ENCODE assay signal across 20 mouse cellular contexts in genomic region chr10:93500864-93501263, GRCm38 (mm10). TPM values are rescaled to one million over a fixed set of nuclear protein-coding genes. Genes with fewer than 3 reads are reported as not detected.
DNase-seq lines count a peak whose midpoint lies in the region; ATAC-seq lines count a peak whose summit lies in the region.
"Had no signal": no experiment of that assay in that cellular context is flagged by ENCODE, and none has a peak within 500 bp of the region (broad histone marks: within the 10 kb centered on the region; RNA-seq: fewer than 3 reads in every experiment).

No protein-coding gene starts in this region.

- peaks cover 7% of the 10 kb centered on the region for H3K4me1 ChIP-seq in kidney, embryonic 15.5 days
- no peaks in the 10 kb centered on the region for H3K4me1 ChIP-seq in embryonic facial prominence, embryonic 14.5 days (ENCODE audit: control insufficient read depth, insufficient read depth, low read length)
- H3K4me1 ChIP-seq in limb, embryonic 13.5 days: peaks cover 9% of the 10 kb centered on the region
- H3K4me1 ChIP-seq: heart, embryonic 12.5 days; liver, embryonic 15.5 days; midbrain, embryonic 12.5 days; neural tube, embryonic 13.5 days had no signal

- no peak overlapping the region for H3K9ac ChIP-seq in kidney, embryonic 15.5 days
- no peak overlapping the region for H3K9ac ChIP-seq in embryonic facial prominence, embryonic 14.5 days (ENCODE audit: low read depth, low read length)
- no peak overlapping the region for H3K9ac ChIP-seq in limb, embryonic 13.5 days
- H3K9ac ChIP-seq: heart, embryonic 12.5 days; liver, embryonic 15.5 days; midbrain, embryonic 12.5 days; neural tube, embryonic 13.5 days had no signal

- ATAC-seq in kidney, embryonic 15.5 days (replicated peaks; ENCODE audit: low FRiP score): no peak
- no peak for ATAC-seq in embryonic facial prominence, embryonic 14.5 days (ENCODE audit: low read depth)
- no peak for ATAC-seq in limb, embryonic 13.5 days (ENCODE audit: low FRiP score, low read depth)
- ATAC-seq: forebrain, embryonic 16.5 days had no signal

- H3K4me3 ChIP-seq in kidney, embryonic 15.5 days (replicated peaks): no peak overlapping the region
- no peak overlapping the region for H3K4me3 ChIP-seq in embryonic facial prominence, embryonic 14.5 days (ENCODE audit: low read depth, low read length)
- H3K4me3 ChIP-seq in limb, embryonic 13.5 days: no peak overlapping the region
- H3K4me3 ChIP-seq: heart, embryonic 12.5 days; liver, embryonic 15.5 days; midbrain, embryonic 12.5 days; neural tube, embryonic 13.5 days had no signal

- H3K27ac ChIP-seq in kidney, embryonic 15.5 days: no peak overlapping the region
- no peak overlapping the region for H3K27ac ChIP-seq in embryonic facial prominence, embryonic 14.5 days (replicated peaks; ENCODE audit: low read depth, low read length)
- H3K27ac ChIP-seq in limb, embryonic 13.5 days: no peak overlapping the region
- H3K27ac ChIP-seq: liver, embryonic 15.5 days; midbrain, embryonic 12.5 days; neural tube, embryonic 13.5 days had no signal

- no peaks in the 10 kb centered on the region for H3K27me3 ChIP-seq in kidney, embryonic 15.5 days
- no peaks in the 10 kb centered on the region for H3K27me3 ChIP-seq in embryonic facial prominence, embryonic 14.5 days (replicated peaks; ENCODE audit: control insufficient read depth, insufficient read depth, low read length)
- no peaks in the 10 kb centered on the region for H3K27me3 ChIP-seq in limb, embryonic 13.5 days
- H3K27me3 ChIP-seq: heart, embryonic 12.5 days; liver, embryonic 15.5 days; midbrain, embryonic 12.5 days; neural tube, embryonic 13.5 days had no signal

- H3K36me3 ChIP-seq in kidney, embryonic 15.5 days: no peaks in the 10 kb centered on the region
- no peaks in the 10 kb centered on the region for H3K36me3 ChIP-seq in embryonic facial prominence, embryonic 14.5 days (ENCODE audit: control insufficient read depth, insufficient read depth, low read length)
- H3K36me3 ChIP-seq in limb, embryonic 13.5 days: no peaks in the 10 kb centered on the region
- H3K36me3 ChIP-seq: heart, embryonic 12.5 days; liver, embryonic 15.5 days; midbrain, embryonic 12.5 days; neural tube, embryonic 13.5 days had no signal

- peak overlapping the region; percentile 32; the same call in 1 of the 2 replicates for H3K4me2 ChIP-seq in kidney, embryonic 15.5 days
- no peak overlapping the region for H3K4me2 ChIP-seq in embryonic facial prominence, embryonic 14.5 days (ENCODE audit: low read depth, low read length)
- H3K4me2 ChIP-seq in limb, embryonic 13.5 days (replicated peaks): peak overlapping the region; percentile 15; the same call in 1 of the 2 replicates
- H3K4me2 ChIP-seq: heart, embryonic 12.5 days; liver, embryonic 15.5 days; midbrain, embryonic 12.5 days; neural tube, embryonic 13.5 days had no signal

- 11% methylated on average over 10 of the region's 10 CpGs for WGBS in kidney, embryonic 15.5 days
- 13% methylated on average over 10 of the region's 10 CpGs for WGBS in embryonic facial prominence, embryonic 14.5 days
- WGBS in limb, embryonic 13.5 days: 16% methylated on average over 10 of the region's 10 CpGs

- DNase-seq in kidney, adult 18-20 months: no peak
- peak; percentile 4 for DNase-seq in T-cell, adult 2 months (ENCODE audit: low spot score)
- DNase-seq in embryonic facial prominence, embryonic 14.5 days (ENCODE audit: low spot score): peak; percentile 59
- DNase-seq in adrenal gland, postnatal 14 days: no peak
- no peak for DNase-seq in testis, postnatal 10 days (ENCODE audit: low spot score)
- DNase-seq: cerebellum, adult 9-10 months; gastrocnemius, postnatal 25 days; kidney, adult 8-10 months; lung, postnatal 14 days; thymus, postnatal 36 days had no signal

- H3K9me3 ChIP-seq in kidney, embryonic 15.5 days (replicated peaks): no peaks in the 10 kb centered on the region
- no peaks in the 10 kb centered on the region for H3K9me3 ChIP-seq in embryonic facial prominence, embryonic 14.5 days (ENCODE audit: control insufficient read depth, low read length)
- H3K9me3 ChIP-seq in limb, embryonic 13.5 days: no peaks in the 10 kb centered on the region
- H3K9me3 ChIP-seq: heart, embryonic 12.5 days; liver, embryonic 15.5 days; midbrain, embryonic 12.5 days; neural tube, embryonic 13.5 days had no signal

RNA-seq across cellular contexts. Expression of gene Hal, which starts 12.3 kb away (rescaled TPM):
- polyA plus RNA-seq in kidney, embryonic 15.5 days (2015; fragmentation: Nextera tagmentation; extraction: Ambion mirVana): 0.14 and 0.21 TPM in 2 replicates
- 0.61 TPM in 1 of 2 replicates, not detected in the other for polyA plus RNA-seq in embryonic facial prominence, embryonic 14.5 days (2014; fragmentation: Nextera tagmentation; extraction: Ambion mirVana)
- polyA plus RNA-seq in limb, embryonic 13.5 days (2015; fragmentation: Nextera tagmentation; extraction: Ambion mirVana): 0.18 TPM in 1 of 2 replicates, not detected in the other
- total RNA-seq in adrenal gland, postnatal 14 days (2021): 1.2 and 18.0 TPM in 2 replicates
- total RNA-seq: left cerebral cortex, postnatal 25 days had no signal
- polyA plus RNA-seq: heart, embryonic 12.5 days; midbrain, embryonic 12.5 days; neural tube, embryonic 13.5 days had no signal

RNA-seq across cellular contexts. Expression of gene Amdhd1, which starts 39.0 kb away (rescaled TPM):
- polyA plus RNA-seq in kidney, embryonic 15.5 days (2015; fragmentation: Nextera tagmentation; extraction: Ambion mirVana): 0.62 and 1.1 TPM in 2 replicates
- 0.18 and 0.21 TPM in 2 replicates for polyA plus RNA-seq in embryonic facial prominence, embryonic 14.5 days (2014; fragmentation: Nextera tagmentation; extraction: Ambion mirVana)
- polyA plus RNA-seq in limb, embryonic 13.5 days (2015; fragmentation: Nextera tagmentation; extraction: Ambion mirVana): 0.47 and 0.55 TPM in 2 replicates
- total RNA-seq in adrenal gland, postnatal 14 days (2021): 0.75 and 11.8 TPM in 2 replicates
- total RNA-seq: gastrocnemius, postnatal 25 days had no signal
- polyA plus RNA-seq: hindbrain, embryonic 11.5 days; midbrain, embryonic 12.5 days; neural tube, embryonic 13.5 days had no signal

RNA-seq across cellular contexts. Expression of gene Ccdc38, which starts 39.6 kb away (rescaled TPM):
- 0.31 and 0.42 TPM in 2 replicates for polyA plus RNA-seq in kidney, embryonic 15.5 days (2015; fragmentation: Nextera tagmentation; extraction: Ambion mirVana)
- polyA plus RNA-seq in embryonic facial prominence, embryonic 14.5 days (2014; fragmentation: Nextera tagmentation; extraction: Ambion mirVana): 0.71 and 0.90 TPM in 2 replicates
- polyA plus RNA-seq in limb, embryonic 13.5 days (2015; fragmentation: Nextera tagmentation; extraction: Ambion mirVana): 0.28 and 0.32 TPM in 2 replicates
- total RNA-seq in adrenal gland, postnatal 14 days (2021): not detected in 2 replicates
- total RNA-seq: gastrocnemius, postnatal 25 days; layer of hippocampus, postnatal 14 days; left cerebral cortex, postnatal 25 days had no signal

RNA-seq across cellular contexts. Expression of gene Lta4h, which starts 47.7 kb away (rescaled TPM):
- polyA plus RNA-seq in kidney, embryonic 15.5 days (2015; fragmentation: Nextera tagmentation; extraction: Ambion mirVana): 170 and 174 TPM in 2 replicates
- polyA plus RNA-seq in embryonic facial prominence, embryonic 14.5 days (2014; fragmentation: Nextera tagmentation; extraction: Ambion mirVana): 172 and 212 TPM in 2 replicates
- 225 and 237 TPM in 2 replicates for polyA plus RNA-seq in limb, embryonic 13.5 days (2015; fragmentation: Nextera tagmentation; extraction: Ambion mirVana)
- total RNA-seq in adrenal gland, postnatal 14 days (2021): 61.4 and 62.6 TPM in 2 replicates

Comparison
In these comparisons a context has a peak if more than half of its experiments do, and no peak if none do; other contexts are left out.
1. DNase-seq: peak in T-cell, adult 2 months (single experiment) and embryonic facial prominence, embryonic 14.5 days (single experiment); none in kidney, adult 18-20 months (single experiment), adrenal gland, postnatal 14 days (single experiment) and testis, postnatal 10 days (single experiment).